Mouse (Mus musculus) midbrain, embryonic 11.5 days (tissue): ENCODE measurements around the gene Rpl18a. TPM values are rescaled to one million over a fixed set of nuclear protein-coding genes. Genes with fewer than 3 reads are reported as not detected.
"Not testable (repeated sequence)": the region's sequence is repeated elsewhere in the genome, so short reads cannot be mapped to it uniquely, and the experiment has no call there.

Experiments used
- ATAC-seq: fragments of 200-750 bp; cut with Nextera tagmentation; 2 replicates; pipeline ENCODE4 v1.8.0; 2017; ENCODE audit warnings: moderate TSS enrichment, moderate library complexity; ENCODE audit not compliant: low FRiP score
- DNase-seq: peaks from one replicate; pipeline ENCODE4 v3.0.0; 2015; ENCODE audit warnings: low spot score; ENCODE audit errors: missing footprints
- H3K27ac ChIP-seq: fragments of 300-500 bp; sonication (generic); 2 replicates; pipeline ENCODE4 v1.5.1; 2014; ENCODE audit warnings: low read depth, low read length
- H3K27me3 ChIP-seq: fragments of 300-500 bp; sonication (generic); 2 replicates; pipeline ENCODE4 v1.6.1; 2014; ENCODE audit warnings: mild to moderate bottlenecking, low read length, moderate library complexity, mixed read lengths; ENCODE audit not compliant: control insufficient read depth, insufficient read depth
- H3K36me3 ChIP-seq: fragments of 300-500 bp; sonication (generic); 2 replicates; pipeline ENCODE4 v1.6.1; 2014; ENCODE audit warnings: mild to moderate bottlenecking, low read length, moderate library complexity, mixed read lengths; ENCODE audit not compliant: control insufficient read depth, insufficient read depth
- H3K4me1 ChIP-seq: fragments of 300-500 bp; sonication (generic); 2 replicates; pipeline ENCODE4 v1.6.1; 2014; ENCODE audit warnings: low read length; ENCODE audit not compliant: control insufficient read depth, insufficient read depth
- H3K4me2 ChIP-seq: fragments of 300-500 bp; sonication (generic); 2 replicates; pipeline ENCODE4 v1.6.1; 2014; ENCODE audit warnings: mild to moderate bottlenecking, moderate library complexity
- H3K4me3 ChIP-seq: fragments of 300-500 bp; sonication (generic); 2 replicates; pipeline ENCODE4 v1.5.1; 2014; ENCODE audit warnings: low read depth, low read length
- H3K9ac ChIP-seq: fragments of 300-500 bp; sonication (generic); 2 replicates; pipeline ENCODE4 v1.6.1; 2014; ENCODE audit warnings: low read length
- H3K9me3 ChIP-seq: fragments of 300-500 bp; sonication (generic); 2 replicates; pipeline ENCODE4 v1.6.1; 2016; ENCODE audit warnings: low read length; ENCODE audit not compliant: control insufficient read depth
- WGBS: fragments of 180-500 bp; shearing (Covaris S2); extraction: QIAGEN DNeasy Blood & Tissue Kit; methylation state at CpG from one replicate; pipeline ENCODE4 v1.1.7; 2014; 5-methylcytosine and 5-hydroxymethylcytosine counted together
- polyA plus RNA-seq: library from polyadenylated mRNA; unstranded; fragments of >200 nt; fragmentation: Nextera tagmentation; extraction: Ambion mirVana; gene quantifications from 2 replicates; pipeline ENCODE4 v1.2.1, GENCODE M21; 2014

Gene Rpl18a
- polyA plus RNA-seq, 1 experiment from 2014 or later: 3,086 TPM

DNA sequence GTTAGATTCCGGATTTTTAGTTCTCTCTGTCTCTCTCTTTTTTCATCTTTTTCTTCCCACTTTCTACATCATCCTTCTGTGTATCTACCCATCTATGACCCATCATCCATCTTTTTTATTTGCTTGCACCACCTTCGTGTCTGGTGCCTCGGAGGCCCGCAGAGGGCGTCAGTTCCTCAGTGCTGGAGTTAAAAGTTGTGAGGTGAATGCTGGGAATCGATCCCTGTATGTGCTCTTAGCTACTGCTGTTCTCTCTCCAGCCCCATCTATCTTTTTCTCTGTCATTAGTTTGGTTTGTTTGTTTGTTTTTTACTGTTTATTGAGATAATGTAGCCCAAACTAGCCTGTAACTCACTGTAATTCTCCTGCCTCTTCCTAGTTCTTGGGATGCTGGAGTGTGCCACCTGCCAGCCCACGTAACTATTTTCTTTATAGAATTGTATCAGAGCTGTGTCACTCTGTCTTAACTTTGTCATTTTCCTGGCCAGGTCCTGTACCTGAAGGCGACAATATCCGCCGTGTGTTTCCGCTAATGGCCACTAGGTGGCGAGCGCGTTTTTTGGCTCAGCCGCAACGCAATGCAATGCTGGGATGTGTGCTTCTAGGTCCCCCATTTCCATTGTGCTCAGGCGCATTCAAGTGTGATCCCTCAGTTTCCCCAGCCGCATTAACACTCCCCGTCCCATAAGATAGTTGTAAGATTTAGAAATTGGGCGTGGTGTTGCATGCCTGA lies 635 bp upstream of the Rpl18a start:
- DNase-seq: peak; percentile 99
- peak; percentile 57 for ATAC-seq
- H3K36me3 ChIP-seq: peaks cover 17% of the 10 kb centered on the region

DNA sequence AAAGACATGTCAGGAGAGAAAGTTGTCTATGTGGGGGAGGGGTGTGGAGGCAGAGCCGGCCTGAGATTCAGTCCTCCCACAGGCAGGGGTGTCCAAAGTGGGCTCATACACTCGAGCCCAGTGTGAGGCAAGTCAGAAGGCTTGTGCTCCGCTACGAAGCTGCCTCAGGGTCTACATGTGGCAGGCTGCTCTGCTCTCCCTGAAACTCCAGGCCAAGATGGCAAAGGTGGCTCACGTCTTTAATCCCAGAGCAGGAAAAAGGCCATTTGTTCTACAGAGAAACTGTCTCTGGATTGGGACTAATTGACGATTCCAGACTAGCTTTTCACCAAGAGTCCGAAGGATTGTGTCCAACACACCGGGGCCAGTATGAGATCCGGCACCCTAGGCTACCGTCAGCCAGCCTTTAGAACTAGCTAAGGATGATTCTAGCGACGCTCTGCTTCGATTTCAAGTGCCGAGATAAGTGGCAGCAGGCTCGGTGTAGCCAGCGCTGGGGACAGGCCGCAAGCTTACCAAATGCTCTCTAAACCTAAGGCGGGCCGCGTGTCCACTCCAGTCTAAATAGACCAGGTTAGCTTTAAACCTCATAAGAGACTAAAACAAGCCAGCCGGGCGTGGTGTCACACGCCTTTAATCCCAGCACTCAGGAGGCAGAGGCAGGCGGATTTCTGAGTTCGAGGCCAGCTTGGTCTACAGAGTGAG lies 744 bp downstream of the Rpl18a start:
- Histone ChIP-seq H3K4me3 (peak overlapping the region; percentile 88), H3K36me3 (peaks cover 17% of the 10 kb centered on the region), H3K27ac (no peak overlapping the region), H3K4me1 (peaks cover 13% of the 10 kb centered on the region), H3K9me3 (no peaks in the 10 kb centered on the region), H3K27me3 (peaks cover 26% of the 10 kb centered on the region), H3K4me2 (peak overlapping the region; percentile 99), H3K9ac (peak overlapping the region; percentile 95)
- WGBS: 4% methylated on average over 25 of the region's 25 CpGs
- peak; percentile 87 for DNase-seq
- ATAC-seq: no peak

More for the DNA sequence above, 635 bp upstream of the Rpl18a start:
- peaks cover 13% of the 10 kb centered on the region for H3K27me3 ChIP-seq
- H3K27ac ChIP-seq: peak overlapping the region; percentile 22; the same call in 1 of the 2 replicates
- H3K4me1 ChIP-seq: peaks cover 7% of the 10 kb centered on the region
- under 1% methylated on average over 20 of the region's 20 CpGs for WGBS
- H3K9me3 ChIP-seq: no peaks in the 10 kb centered on the region
- H3K4me2 ChIP-seq: peak overlapping the region; percentile 74
- H3K9ac ChIP-seq: peak overlapping the region; percentile 60
- peak overlapping the region; percentile 88 for H3K4me3 ChIP-seq

DNA sequence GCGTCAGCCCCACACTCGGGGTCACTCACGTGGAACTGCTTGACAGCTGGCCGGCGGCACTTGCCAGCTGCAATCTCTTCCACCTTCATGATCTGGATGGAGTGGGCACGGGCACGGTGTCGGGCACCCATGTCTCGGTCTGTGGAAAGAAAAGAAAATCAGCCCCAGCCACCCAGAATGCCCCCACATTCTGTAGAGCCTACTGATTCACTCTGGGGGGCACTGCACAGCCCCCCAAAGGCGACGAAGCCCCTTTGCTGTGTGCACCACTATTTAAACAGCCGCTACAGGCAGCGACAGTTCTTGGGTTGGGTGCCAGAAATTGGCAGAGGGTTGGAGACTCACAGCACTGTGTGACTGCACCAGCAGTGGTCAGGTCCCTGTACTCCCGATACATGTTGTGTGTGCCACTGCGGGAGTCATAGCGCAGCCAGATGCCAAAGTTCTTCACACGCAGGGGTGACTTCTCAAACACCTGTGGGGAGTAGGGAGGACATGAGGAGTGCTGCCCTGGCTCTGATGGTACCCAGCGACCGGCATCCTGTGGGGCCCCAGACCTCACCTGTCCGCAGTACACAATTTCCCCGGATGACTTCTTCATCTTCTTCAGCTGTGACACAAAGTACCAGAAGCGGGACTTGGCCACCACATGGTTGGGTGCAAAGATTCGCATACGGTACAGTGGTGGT lies 1.5 kb downstream of the Rpl18a start:
- not testable (repeated sequence) for H3K9me3 ChIP-seq, H3K27ac ChIP-seq, ATAC-seq
- WGBS: 80% methylated on average over 22 of the region's 24 CpGs
- peak overlapping the region; percentile 88 for H3K4me3 ChIP-seq
- H3K9ac ChIP-seq: peak overlapping the region; percentile 95; the same call in 1 of the 2 replicates
- H3K4me1 ChIP-seq: peaks cover 13% of the 10 kb centered on the region
- H3K27me3 ChIP-seq: peaks cover 34% of the 10 kb centered on the region
- H3K36me3 ChIP-seq: peaks cover 17% of the 10 kb centered on the region
- peak; percentile 75 for DNase-seq
- peak overlapping the region; percentile 99 for H3K4me2 ChIP-seq

DNA sequence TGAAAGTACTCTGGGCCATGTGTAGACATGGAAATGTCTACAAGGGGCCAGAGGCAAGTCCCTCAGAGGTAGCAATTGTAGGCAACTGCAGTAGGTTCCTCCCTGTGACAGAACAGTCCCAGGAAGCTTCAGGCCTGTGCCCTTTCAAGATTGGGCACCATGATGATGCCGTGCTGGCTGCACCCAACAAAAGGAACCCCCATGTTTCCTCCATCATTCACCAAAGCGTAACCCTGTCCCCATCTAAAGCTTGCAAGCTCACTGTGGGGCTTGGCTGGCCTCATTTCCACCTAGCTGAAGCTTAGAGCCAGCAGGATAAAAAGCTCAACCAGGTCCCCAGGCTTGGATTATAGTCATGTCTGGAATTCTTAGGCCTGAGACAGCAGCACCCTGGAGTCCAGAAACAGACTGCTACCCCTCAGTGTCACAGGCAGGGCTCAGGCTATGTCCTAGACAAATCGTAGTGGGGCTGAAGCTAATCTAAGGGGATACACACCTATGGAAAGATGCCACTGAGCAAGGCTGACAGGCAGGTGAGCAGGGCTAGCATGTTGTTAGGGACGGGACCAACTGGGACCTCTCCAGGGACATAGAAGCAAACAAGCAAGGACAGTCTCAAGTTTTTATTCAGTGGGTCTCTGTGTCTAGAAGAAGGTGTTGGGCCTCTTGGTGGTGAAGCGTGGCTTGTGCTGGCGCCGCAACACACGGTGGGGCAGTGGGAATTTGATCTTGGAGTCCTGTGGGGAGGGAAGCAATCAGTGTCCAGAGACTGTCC lies 2.3 kb downstream of the Rpl18a start:
- Histone ChIP-seq H3K27ac (no peak overlapping the region), H3K9ac (no peak overlapping the region), H3K27me3 (peaks cover 36% of the 10 kb centered on the region), H3K4me1 (peaks cover 13% of the 10 kb centered on the region), H3K4me2 (no peak overlapping the region), H3K4me3 (no peak overlapping the region), H3K9me3 (no peaks in the 10 kb centered on the region), H3K36me3 (peaks cover 17% of the 10 kb centered on the region)
- ATAC-seq: no peak
- DNase-seq: peak; percentile 84
- 88% methylated on average over 8 of the region's 8 CpGs for WGBS

DNA sequence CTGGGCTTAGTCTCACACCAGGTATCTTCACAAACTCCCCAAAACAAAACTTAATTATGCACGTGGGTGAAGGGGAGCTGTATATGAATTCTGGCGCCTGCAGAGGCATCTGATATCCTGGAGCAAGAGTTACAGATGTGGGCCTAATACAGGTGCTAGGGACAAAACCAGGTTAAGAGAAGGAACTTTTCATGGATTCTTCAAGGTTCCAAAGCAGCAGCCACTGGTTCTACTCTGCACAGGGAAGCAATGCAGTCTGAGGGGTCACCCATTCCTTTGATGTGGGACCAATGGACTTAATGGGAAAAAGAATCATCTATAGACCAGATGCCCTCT lies 2.9 kb downstream of the Rpl18a start:
- DNase-seq (peak; percentile 91), ATAC-seq (no peak)
- H3K4me3 ChIP-seq: no peak overlapping the region
- peaks cover 36% of the 10 kb centered on the region for H3K27me3 ChIP-seq
- WGBS: 67% methylated on average over 2 of the region's 2 CpGs
- no peak overlapping the region for H3K9ac ChIP-seq
- H3K27ac ChIP-seq: no peak overlapping the region
- no peak overlapping the region for H3K4me2 ChIP-seq
- no peaks in the 10 kb centered on the region for H3K9me3 ChIP-seq
- H3K4me1 ChIP-seq: peaks cover 13% of the 10 kb centered on the region
- peaks cover 17% of the 10 kb centered on the region for H3K36me3 ChIP-seq

DNA sequence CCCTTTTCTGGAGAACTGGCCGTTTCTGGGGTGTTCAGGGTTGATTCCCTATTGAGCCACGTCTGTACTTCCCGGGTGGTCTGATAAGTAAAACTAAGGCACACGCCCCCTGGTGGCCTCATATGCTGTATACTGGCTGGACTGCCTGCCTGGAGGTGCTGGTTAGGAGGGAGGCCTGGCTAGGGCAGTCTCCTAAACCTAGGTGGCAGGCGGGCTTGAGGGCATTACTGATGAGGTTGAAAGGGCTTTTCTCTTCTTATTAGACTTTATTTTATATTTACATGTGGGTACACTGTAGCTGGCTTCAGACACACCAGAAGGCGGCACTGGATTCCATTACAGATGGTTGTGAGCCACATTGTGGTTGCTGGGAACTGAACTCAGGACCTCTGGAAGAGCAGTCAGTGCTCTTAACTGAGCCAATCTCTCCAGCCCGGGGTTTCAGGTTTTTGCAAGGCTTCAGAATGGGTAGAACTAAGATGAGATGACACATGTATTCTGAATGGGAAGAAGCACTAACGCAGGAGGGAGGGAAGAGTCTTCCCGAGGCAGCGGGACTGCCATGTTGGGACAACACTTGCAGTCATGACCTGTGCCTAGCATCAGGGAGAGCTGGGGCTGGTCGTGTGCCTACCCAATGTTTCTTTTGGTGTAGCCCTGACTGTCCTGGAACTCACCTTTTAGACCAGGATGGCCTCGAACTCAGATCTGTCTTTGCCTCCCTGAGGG lies 3.4 kb downstream of the Rpl18a start:
- Histone ChIP-seq H3K36me3 (peaks cover 17% of the 10 kb centered on the region), H3K9ac (no peak overlapping the region), H3K4me3 (no peak overlapping the region), H3K27ac (no peak overlapping the region), H3K27me3 (peaks cover 36% of the 10 kb centered on the region), H3K9me3 (no peaks in the 10 kb centered on the region), H3K4me1 (peaks cover 13% of the 10 kb centered on the region), H3K4me2 (no peak overlapping the region)
- DNase-seq (peak; percentile 97), ATAC-seq (peak; percentile 28)
- WGBS: 27% methylated on average over 12 of the region's 12 CpGs

DNA sequence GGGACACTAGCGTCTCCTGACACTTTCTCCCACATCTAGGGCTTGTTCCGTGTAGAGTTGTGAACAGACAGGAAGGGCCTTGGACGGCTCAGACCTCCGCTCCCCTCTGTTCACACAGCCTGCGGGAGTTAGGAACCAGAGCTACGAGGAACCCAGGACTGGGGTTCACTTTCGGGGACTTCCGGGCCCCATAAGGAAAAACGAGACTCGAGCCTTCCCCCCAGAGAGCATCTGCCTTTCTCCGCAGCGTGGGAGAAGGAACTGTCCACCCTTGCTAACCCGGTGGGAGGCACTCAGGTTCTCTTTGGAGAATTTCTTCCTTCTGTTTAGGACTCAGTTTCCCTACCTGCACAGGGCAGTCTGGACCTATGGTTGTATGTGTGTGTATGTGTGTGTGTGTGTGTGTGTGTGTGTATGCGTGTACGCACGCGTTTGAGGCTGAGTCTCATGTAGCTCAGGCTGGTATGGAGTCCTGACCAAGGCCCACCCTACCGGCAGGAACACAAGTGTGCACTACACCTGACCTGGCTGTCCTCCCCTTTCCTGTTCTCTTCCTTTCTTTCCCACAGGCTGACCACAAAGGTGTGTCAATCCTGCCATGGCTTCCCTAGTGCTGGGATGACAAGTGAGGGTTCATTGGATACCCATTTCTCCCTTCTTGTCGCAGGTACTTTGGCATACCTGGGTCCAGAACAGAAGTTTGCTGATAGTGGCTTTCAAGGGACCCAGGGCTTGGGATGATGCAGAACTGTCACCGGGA lies 4.1 kb downstream of the Rpl18a start:
- Histone ChIP-seq H3K4me3 (peak overlapping the region; percentile 22), H3K9ac (peak overlapping the region; percentile 54), H3K9me3 (no peaks in the 10 kb centered on the region), H3K36me3 (peaks cover 17% of the 10 kb centered on the region), H3K4me2 (peak overlapping the region; percentile 41), H3K27ac (no peak overlapping the region), H3K4me1 (peaks cover 9% of the 10 kb centered on the region), H3K27me3 (peaks cover 36% of the 10 kb centered on the region)
- DNase-seq (peak; percentile 93), ATAC-seq (no peak)
- 27% methylated on average over 20 of the region's 20 CpGs for WGBS
